Mouse (Mus musculus) forebrain, embryonic 13.5 days (tissue): ENCODE measurements around the gene Raly. TPM values are rescaled to one million over a fixed set of nuclear protein-coding genes. Genes with fewer than 3 reads are reported as not detected.
A peak's percentile ranks its signal among the peaks of the same experiment; 100 is the strongest.

Experiments used
- ATAC-seq: fragments of 200-750 bp; cut with Nextera tagmentation; 2 replicates; pipeline ENCODE4 v1.8.0; 2017
- H3K27ac ChIP-seq: fragments of 300-500 bp; sonication (generic); 2 replicates; pipeline ENCODE4 v1.5.1; 2015; ENCODE audit warnings: inconsistent platforms, mild to moderate bottlenecking, moderate library complexity
- H3K27me3 ChIP-seq: fragments of 300-500 bp; sonication (generic); 2 replicates; pipeline ENCODE4 v1.6.1; 2015; ENCODE audit warnings: mild to moderate bottlenecking, inconsistent platforms
- H3K36me3 ChIP-seq: fragments of 300-500 bp; sonication (generic); 2 replicates; pipeline ENCODE4 v1.6.1; 2015; ENCODE audit warnings: mild to moderate bottlenecking, inconsistent platforms; ENCODE audit not compliant: poor library complexity, severe bottlenecking
- H3K4me1 ChIP-seq: fragments of 300-500 bp; sonication (generic); 2 replicates; pipeline ENCODE4 v1.6.1; 2015; ENCODE audit warnings: inconsistent platforms
- H3K4me2 ChIP-seq: fragments of 300-500 bp; sonication (generic); 2 replicates; pipeline ENCODE4 v1.6.1; 2015; ENCODE audit warnings: inconsistent platforms, mild to moderate bottlenecking, moderate library complexity
- H3K4me3 ChIP-seq: fragments of 300-500 bp; sonication (generic); 2 replicates; pipeline ENCODE4 v1.5.1; 2015; ENCODE audit warnings: mild to moderate bottlenecking, inconsistent platforms
- H3K9ac ChIP-seq: fragments of 300-500 bp; sonication (generic); 2 replicates; pipeline ENCODE4 v1.6.1; 2015; ENCODE audit warnings: mild to moderate bottlenecking, inconsistent platforms
- H3K9me3 ChIP-seq: fragments of 300-500 bp; sonication (generic); replicated peaks from 2 replicates; pipeline ENCODE4 v1.6.1; 2016; ENCODE audit warnings: inconsistent platforms
- WGBS: fragments of 180-500 bp; shearing (Covaris S2); methylation state at CpG from one replicate; pipeline ENCODE4 v1.1.7; 2015; 5-methylcytosine and 5-hydroxymethylcytosine counted together
- polyA plus RNA-seq: library from polyadenylated mRNA; unstranded; fragments of >200 nt; fragmentation: Nextera tagmentation; extraction: Ambion mirVana; gene quantifications from 2 replicates; pipeline ENCODE4 v1.2.1, GENCODE M21; 2015

Gene Raly
- polyA plus RNA-seq, 1 experiment from 2014 or later: 33.1 TPM

GRCm38 (mm10) chr2:154786776-154787175 lies 4.1 kb upstream of the Raly start:
- H3K9ac ChIP-seq: no peak overlapping the region
- H3K27ac ChIP-seq: no peak overlapping the region
- WGBS: 72% methylated on average over 11 of the region's 11 CpGs
- no peaks in the 10 kb centered on the region for H3K36me3 ChIP-seq
- no peaks in the 10 kb centered on the region for H3K9me3 ChIP-seq
- H3K4me3 ChIP-seq: no peak overlapping the region
- no peak overlapping the region for H3K4me2 ChIP-seq
- H3K27me3 ChIP-seq: no peaks in the 10 kb centered on the region
- no peak for ATAC-seq
- H3K4me1 ChIP-seq: peaks cover 26% of the 10 kb centered on the region; the same call in 1 of the 2 replicates

GRCm38 (mm10) chr2:154789381-154789780 lies 1.5 kb upstream of the Raly start:
- Histone ChIP-seq H3K4me3 (no peak overlapping the region), H3K27me3 (no peaks in the 10 kb centered on the region), H3K9me3 (no peaks in the 10 kb centered on the region), H3K4me2 (no peak overlapping the region), H3K27ac (0 out of 2 replicates have a peak overlapping the region, but pooled peaks have one; percentile 78), H3K9ac (peak overlapping the region; percentile 96; the same call in 1 of the 2 replicates), H3K36me3 (no peaks in the 10 kb centered on the region), H3K4me1 (peaks cover 39% of the 10 kb centered on the region)
- 75% methylated on average over 6 of the region's 6 CpGs for WGBS
- no peak for ATAC-seq

GRCm38 (mm10) chr2:154789977-154790655 lies 780 bp upstream of the Raly start:
- H3K4me3 ChIP-seq: peak overlapping the region; percentile 98
- no peaks in the 10 kb centered on the region for H3K27me3 ChIP-seq
- H3K27ac ChIP-seq: peak overlapping the region; percentile 78
- ATAC-seq: no peak
- peak overlapping the region; percentile 56 for H3K4me2 ChIP-seq
- peak overlapping the region; percentile 96 for H3K9ac ChIP-seq
- WGBS: 2% methylated on average over 14 of the region's 14 CpGs
- peaks cover 43% of the 10 kb centered on the region for H3K4me1 ChIP-seq
- H3K9me3 ChIP-seq: no peaks in the 10 kb centered on the region
- no peaks in the 10 kb centered on the region for H3K36me3 ChIP-seq

DNA sequence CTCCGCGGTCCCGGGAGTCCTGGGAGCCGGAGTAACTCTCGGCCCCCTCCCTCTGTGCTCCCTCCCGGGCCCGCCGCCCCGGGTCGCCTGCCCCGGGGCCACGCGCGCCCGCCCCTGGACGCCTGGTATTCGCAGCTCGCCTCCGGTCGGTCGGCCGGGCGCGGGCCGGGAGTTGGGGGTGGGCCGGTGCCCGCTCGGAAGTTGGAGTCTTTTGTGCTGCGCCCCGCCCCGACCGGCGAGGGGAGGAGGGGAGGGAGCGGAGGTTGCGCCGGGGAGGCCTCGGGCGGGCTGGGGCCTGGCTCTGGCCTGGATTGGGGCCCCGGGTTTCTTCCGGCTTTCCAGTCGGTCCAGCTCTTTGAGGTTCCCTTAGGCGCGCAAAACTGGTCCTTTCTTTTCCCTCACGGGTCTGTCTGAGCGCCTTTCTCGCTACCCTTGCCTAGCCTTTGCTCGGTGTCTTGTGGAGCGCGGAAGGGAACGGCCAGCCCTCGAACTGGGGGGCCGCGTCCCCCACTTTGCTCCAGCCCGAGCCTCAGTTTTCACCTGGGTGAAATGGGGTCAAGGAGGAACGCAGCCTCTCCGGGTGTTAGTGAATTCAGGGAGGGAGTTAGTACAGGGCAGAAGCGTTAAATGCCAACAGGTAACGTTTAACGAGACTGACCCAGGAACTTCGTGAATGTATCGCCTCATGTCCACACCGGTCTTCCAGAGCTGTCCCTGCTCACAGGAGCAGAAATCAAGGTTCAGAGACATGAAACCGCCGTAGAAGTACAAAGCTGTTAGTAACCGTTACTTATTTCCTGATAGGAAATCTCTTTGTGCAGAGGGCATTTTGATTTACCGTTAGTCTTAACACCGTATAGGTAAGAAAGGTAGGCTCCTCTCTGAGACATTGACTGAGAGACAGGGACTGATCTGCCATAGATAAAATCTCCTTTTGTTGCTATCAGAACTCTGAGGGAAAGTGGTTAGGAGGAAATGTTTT lies 1.1 kb downstream of the Raly start:
- H3K36me3 ChIP-seq: no peaks in the 10 kb centered on the region
- H3K9ac ChIP-seq: peak overlapping the region; percentile 96
- under 1% methylated on average over 61 of the region's 67 CpGs for WGBS
- H3K9me3 ChIP-seq: no peaks in the 10 kb centered on the region
- H3K4me3 ChIP-seq: peak overlapping the region; percentile 98
- H3K27me3 ChIP-seq: no peaks in the 10 kb centered on the region
- ATAC-seq: peak; percentile 9; the same call in 1 of the 2 replicates
- peak overlapping the region; percentile 89 for H3K4me2 ChIP-seq
- peak overlapping the region; percentile 98 for H3K27ac ChIP-seq
- H3K4me1 ChIP-seq: peaks cover 37% of the 10 kb centered on the region

GRCm38 (mm10) chr2:154803372-154803771 lies 12.5 kb downstream of the Raly start:
- Histone ChIP-seq H3K4me1 (peaks cover 7% of the 10 kb centered on the region; the same call in 1 of the 2 replicates), H3K9ac (no peak overlapping the region), H3K4me2 (no peak overlapping the region), H3K27me3 (no peaks in the 10 kb centered on the region), H3K36me3 (no peaks in the 10 kb centered on the region), H3K27ac (no peak overlapping the region), H3K9me3 (no peaks in the 10 kb centered on the region), H3K4me3 (no peak overlapping the region)
- WGBS: 100% methylated on average over 1 of the region's 1 CpGs
- no peak for ATAC-seq

- 71% methylated on average over 4 of the region's 4 CpGs for WGBS
- ATAC-seq: no peak
These were observed 12.9 kb downstream of the Raly start for GRCm38 (mm10) chr2:154803845-154804244.

GRCm38 (mm10) chr2:154807689-154808088 lies 16.8 kb downstream of the Raly start:
- Histone ChIP-seq H3K4me2 (no peak overlapping the region), H3K9ac (no peak overlapping the region), H3K9me3 (no peaks in the 10 kb centered on the region), H3K4me3 (no peak overlapping the region), H3K27ac (no peak overlapping the region), H3K36me3 (no peaks in the 10 kb centered on the region), H3K4me1 (peaks cover 29% of the 10 kb centered on the region), H3K27me3 (no peaks in the 10 kb centered on the region)
- ATAC-seq: no peak
- WGBS: 65% methylated on average over 1 of the region's 1 CpGs

More at GRCm38 (mm10) chr2:154803845-154804244, 12.9 kb downstream of the Raly start:
- Histone ChIP-seq H3K36me3 (no peaks in the 10 kb centered on the region), H3K4me2 (no peak overlapping the region), H3K27ac (no peak overlapping the region; the same call in 1 of the 2 replicates), H3K4me3 (no peak overlapping the region), H3K4me1 (peaks cover 10% of the 10 kb centered on the region), H3K9ac (no peak overlapping the region), H3K9me3 (no peaks in the 10 kb centered on the region), H3K27me3 (no peaks in the 10 kb centered on the region)

- no peaks in the 10 kb centered on the region for H3K36me3 ChIP-seq
- H3K9ac ChIP-seq: no peak overlapping the region
- WGBS: 100% methylated on average over 1 of the region's 1 CpGs
- no peak for ATAC-seq
- no peaks in the 10 kb centered on the region for H3K27me3 ChIP-seq
- peaks cover 24% of the 10 kb centered on the region for H3K4me1 ChIP-seq
- no peaks in the 10 kb centered on the region for H3K9me3 ChIP-seq
- H3K4me2 ChIP-seq: no peak overlapping the region
- no peak overlapping the region for H3K4me3 ChIP-seq
- no peak overlapping the region for H3K27ac ChIP-seq
These were observed 18.3 kb downstream of the Raly start for GRCm38 (mm10) chr2:154809107-154809762.

DNA sequence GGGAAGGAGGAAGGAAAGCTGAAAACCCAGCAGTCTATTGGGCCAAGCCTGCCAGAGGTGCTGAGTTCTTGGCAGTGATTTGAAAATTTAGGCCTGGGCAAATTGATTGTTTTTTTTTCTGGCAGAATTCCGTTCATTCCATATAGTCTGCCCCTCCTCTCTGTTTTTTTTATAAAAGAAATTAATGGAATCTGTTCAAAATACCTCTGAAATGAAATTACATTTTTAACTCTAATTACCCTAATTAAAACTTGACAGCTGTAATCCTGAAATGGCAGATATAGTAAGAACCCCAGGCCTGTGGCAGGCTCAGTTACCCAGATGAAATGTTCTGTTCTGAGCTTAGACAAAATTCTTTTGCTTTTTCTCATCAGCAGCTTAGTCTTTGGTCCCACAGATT lies 19.9 kb downstream of the Raly start:
- Histone ChIP-seq H3K4me1 (peaks cover 24% of the 10 kb centered on the region), H3K36me3 (no peaks in the 10 kb centered on the region), H3K27me3 (no peaks in the 10 kb centered on the region), H3K4me2 (no peak overlapping the region), H3K27ac (no peak overlapping the region), H3K9me3 (no peaks in the 10 kb centered on the region), H3K9ac (no peak overlapping the region), H3K4me3 (no peak overlapping the region)
- WGBS: 55% methylated on average over 1 of the region's 1 CpGs
- no peak for ATAC-seq

- no peak for ATAC-seq
- H3K27ac ChIP-seq: no peak overlapping the region
- H3K4me2 ChIP-seq: no peak overlapping the region
- H3K9me3 ChIP-seq: no peaks in the 10 kb centered on the region
- whole genome bisulfite sequencing: 97% methylated on average over 2 of the region's 2 CpGs
- H3K27me3 ChIP-seq: no peaks in the 10 kb centered on the region
- H3K36me3 ChIP-seq: no peaks in the 10 kb centered on the region
- no peak overlapping the region for H3K4me3 ChIP-seq
- peaks cover 44% of the 10 kb centered on the region for H3K4me1 ChIP-seq
- no peak overlapping the region for H3K9ac ChIP-seq
These were observed 22.5 kb downstream of the Raly start for GRCm38 (mm10) chr2:154813426-154813825.

GRCm38 (mm10) chr2:154817089-154817488 lies 26.2 kb downstream of the Raly start:
- Histone ChIP-seq H3K4me3 (no peak overlapping the region), H3K9me3 (no peaks in the 10 kb centered on the region), H3K9ac (no peak overlapping the region), H3K36me3 (no peaks in the 10 kb centered on the region), H3K4me2 (peak overlapping the region; percentile 14; the same call in 1 of the 2 replicates), H3K27me3 (no peaks in the 10 kb centered on the region), H3K4me1 (peaks cover 31% of the 10 kb centered on the region), H3K27ac (peak overlapping the region; percentile 27; the same call in 1 of the 2 replicates)
- ATAC-seq: peak; percentile 78
- WGBS: 24% methylated on average over 3 of the region's 3 CpGs
